Mouse (Mus musculus): Measurements from ENCODE around the gene Aadacl3. TPM values are rescaled to one million over a fixed set of nuclear protein-coding genes. Genes with fewer than 3 reads are reported as not detected.

Aadacl3 gene
- polyA plus RNA-seq, 1 experiment from 2014 or later, result not detected

DNA sequence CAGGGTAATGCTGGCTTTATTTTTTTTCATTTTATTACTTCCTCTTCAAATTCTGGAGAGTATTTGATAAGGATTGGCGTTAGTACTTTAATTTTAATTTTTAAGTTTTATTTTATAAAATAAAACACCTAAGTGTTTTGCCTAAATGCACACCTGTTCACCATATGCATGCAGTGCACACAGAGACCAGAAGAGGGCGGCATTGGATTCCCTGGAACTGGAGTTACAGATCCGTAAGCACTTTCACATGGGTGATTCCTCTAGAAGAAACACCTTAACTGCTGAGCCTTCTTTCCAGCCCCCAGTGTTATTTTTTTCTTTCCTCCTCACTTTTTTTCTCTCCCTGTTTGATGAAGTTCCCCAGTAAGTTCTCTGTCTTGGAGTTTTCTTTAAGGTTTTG lies 34.7 kb downstream of the Aadacl3 start:
- no peaks in the 10 kb centered on the region for H3K27me3 ChIP-seq
- H3K4me3 ChIP-seq (replicated peaks), result no peak overlapping the region
- no peaks in the 10 kb centered on the region for H3K9me3 ChIP-seq (replicated peaks)
- WGBS (ENCODE audit: insufficient replicate concordance), result 21% methylated on average over 3 of the region's 3 CpGs
- DNase-seq (no peak), ATAC-seq (ENCODE audit: low read depth) (no peak)
- no peaks in the 10 kb centered on the region for H3K36me3 ChIP-seq
- H3K4me2 ChIP-seq, result no peak overlapping the region
- no peak overlapping the region for H3K27ac ChIP-seq
- no peak overlapping the region for H3K9ac ChIP-seq
- no peaks in the 10 kb centered on the region for H3K4me1 ChIP-seq (replicated peaks)

DNA sequence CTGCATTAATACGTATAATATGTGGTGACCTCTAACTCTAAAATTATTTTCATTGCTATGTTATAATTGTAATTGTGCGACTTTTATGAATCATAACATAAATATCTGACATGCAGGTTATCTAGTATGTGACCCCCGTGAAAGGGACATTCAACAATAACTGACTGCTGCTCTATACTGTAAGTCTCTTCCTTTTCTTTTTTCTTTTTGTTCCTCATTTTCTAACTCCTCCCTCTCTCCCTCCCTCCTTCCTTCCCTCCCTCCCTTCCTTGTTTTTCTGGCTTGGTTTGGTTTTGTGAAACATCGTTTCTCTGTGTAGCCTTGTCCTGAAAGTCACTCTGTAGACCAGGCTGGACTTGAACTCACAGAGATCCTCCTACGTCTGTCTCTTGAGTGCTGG lies 39.0 kb downstream of the Aadacl3 start:
- WGBS (ENCODE audit: insufficient replicate concordance), result 41% methylated on average over 5 of the region's 5 CpGs
- no peaks in the 10 kb centered on the region for H3K4me1 ChIP-seq (replicated peaks)
- no peak for DNase-seq

GRCm38 (mm10) chr4:144420644-144421043 lies 42.9 kb downstream of the Aadacl3 start:
- H3K9me3 ChIP-seq (replicated peaks), result no peaks in the 10 kb centered on the region
- H3K27ac ChIP-seq, result no peak overlapping the region
- ATAC-seq (ENCODE audit: low read depth) (no peak), DNase-seq (no peak)
- H3K36me3 ChIP-seq, result no peaks in the 10 kb centered on the region
- H3K4me1 ChIP-seq (replicated peaks), result no peaks in the 10 kb centered on the region
- H3K27me3 ChIP-seq, result no peaks in the 10 kb centered on the region
- H3K4me3 ChIP-seq (replicated peaks), result no peak overlapping the region
- H3K4me2 ChIP-seq, result no peak overlapping the region
- H3K9ac ChIP-seq, result no peak overlapping the region

More for the DNA sequence above, 39.0 kb downstream of the Aadacl3 start:
- H3K4me2 ChIP-seq, result no peak overlapping the region
- H3K9ac ChIP-seq, result no peak overlapping the region
- no peaks in the 10 kb centered on the region for H3K9me3 ChIP-seq (replicated peaks)
- no peaks in the 10 kb centered on the region for H3K36me3 ChIP-seq
- no peak overlapping the region for H3K27ac ChIP-seq
- ATAC-seq (ENCODE audit: low read depth), result no peak
- no peaks in the 10 kb centered on the region for H3K27me3 ChIP-seq
- H3K4me3 ChIP-seq (replicated peaks), result no peak overlapping the region

DNA sequence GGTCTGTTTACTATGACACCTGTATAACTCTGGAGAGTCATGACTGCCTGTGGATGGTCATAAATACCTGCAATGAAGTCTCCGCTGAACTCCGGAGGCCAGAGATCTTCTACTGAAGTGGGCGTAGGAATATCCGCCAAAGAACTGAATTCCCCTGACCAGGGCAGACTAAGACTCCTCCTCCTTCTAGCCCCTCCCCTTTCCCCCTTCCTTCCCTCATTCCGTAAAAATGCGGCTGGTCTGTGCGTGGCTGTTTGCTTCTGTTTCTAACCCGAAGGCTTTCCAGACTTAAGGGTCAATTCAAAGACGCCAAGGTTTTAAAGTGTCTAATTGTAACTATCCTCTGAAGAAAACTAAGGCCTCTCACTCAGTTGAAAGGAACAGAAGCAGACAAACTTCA lies 55.3 kb downstream of the Aadacl3 start, which contains the start of gene Pramef12:
TSS of gene Pramef12 (minus strand) at position 175 of the 400 bp plus-strand sequence.
- H3K27me3 ChIP-seq, result no peaks in the 10 kb centered on the region
- no peaks in the 10 kb centered on the region for H3K36me3 ChIP-seq
- H3K4me1 ChIP-seq (replicated peaks), result no peaks in the 10 kb centered on the region
- DNase-seq (no peak), ATAC-seq (ENCODE audit: low read depth) (no peak)
- no peaks in the 10 kb centered on the region for H3K9me3 ChIP-seq (replicated peaks)
- no peak within 1 kb of the TSS for H3K4me3 ChIP-seq (replicated peaks)
- H3K4me2 ChIP-seq, result no peak within 1 kb of the TSS
- WGBS (ENCODE audit: insufficient replicate concordance), result 52% methylated on average over 9 of the region's 9 CpGs
- H3K9ac ChIP-seq, result no peak within 1 kb of the TSS
- H3K27ac ChIP-seq, result no peak within 1 kb of the TSS

DNA sequence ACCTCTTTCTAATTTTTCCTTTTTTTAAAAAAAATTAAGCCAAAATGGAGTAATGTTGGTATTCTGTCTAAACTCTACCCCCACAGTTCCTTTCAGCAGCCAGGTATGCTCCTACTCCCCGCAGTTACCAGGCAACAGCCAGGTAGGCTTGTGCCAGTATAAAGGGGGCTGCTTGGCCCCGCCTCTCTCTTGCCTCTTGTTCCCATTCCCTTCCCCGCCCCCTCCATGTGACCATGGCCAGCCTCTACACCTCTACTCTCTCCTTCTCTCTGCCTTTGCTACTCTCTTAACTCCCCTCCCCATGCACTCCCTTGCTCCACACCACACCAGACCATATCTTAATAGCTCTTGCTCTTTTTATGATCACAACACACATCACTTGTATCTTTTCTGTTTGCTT lies 57.3 kb downstream of the Aadacl3 start:
- no peak overlapping the region for H3K9ac ChIP-seq
- no peaks in the 10 kb centered on the region for H3K27me3 ChIP-seq
- H3K9me3 ChIP-seq (replicated peaks), result no peaks in the 10 kb centered on the region

DNA sequence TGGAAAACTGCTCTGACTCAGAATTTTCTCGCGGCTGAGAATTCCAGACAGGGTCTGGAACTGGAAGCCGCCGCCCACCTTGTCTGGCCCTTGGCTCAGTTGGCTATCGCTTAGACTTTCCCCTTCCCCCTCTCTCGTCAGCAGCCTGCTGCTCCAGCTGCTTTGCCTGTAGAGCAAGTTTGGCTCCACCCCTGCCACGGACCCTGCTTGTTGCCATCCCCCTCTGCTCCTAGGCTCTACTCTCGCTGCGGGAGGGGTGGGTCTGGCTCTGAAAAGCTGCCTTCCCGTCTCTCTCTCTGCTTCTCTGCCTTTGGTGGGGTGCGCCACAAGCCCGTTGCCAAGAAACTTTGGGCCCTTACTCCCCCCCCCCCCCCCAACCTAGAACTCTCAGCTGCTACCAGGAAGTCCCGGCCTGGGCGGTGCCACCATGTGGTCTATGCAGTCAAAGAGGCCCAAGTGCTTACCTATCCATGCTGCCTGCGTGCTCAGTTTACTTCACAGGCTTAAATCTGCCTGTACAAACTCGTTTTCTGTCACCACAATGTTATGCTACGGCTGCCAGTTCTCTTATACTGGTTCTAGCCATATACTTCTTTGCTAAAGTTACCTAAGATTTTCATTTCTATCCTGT lies 59.0 kb downstream of the Aadacl3 start:
- Histone ChIP-seq H3K27ac (no peak overlapping the region), H3K9ac (no peak overlapping the region), H3K36me3 (no peaks in the 10 kb centered on the region), H3K9me3 (replicated peaks) (no peaks in the 10 kb centered on the region), H3K4me2 (peak overlapping the region; percentile 44), H3K4me1 (replicated peaks) (no peaks in the 10 kb centered on the region), H3K27me3 (no peaks in the 10 kb centered on the region), H3K4me3 (replicated peaks) (peak overlapping the region; percentile 19)
- peak; percentile 41; the same call in 1 of the 2 replicates for ATAC-seq (ENCODE audit: low read depth)
- no peak for DNase-seq
- 5% methylated on average over 17 of the region's 17 CpGs for WGBS (ENCODE audit: insufficient replicate concordance)

More for the DNA sequence above, 57.3 kb downstream of the Aadacl3 start:
- Histone ChIP-seq H3K36me3 (no peaks in the 10 kb centered on the region), H3K4me2 (no peak overlapping the region), H3K4me3 (replicated peaks) (no peak overlapping the region), H3K27ac (no peak overlapping the region), H3K4me1 (replicated peaks) (no peaks in the 10 kb centered on the region)
- ATAC-seq (ENCODE audit: low read depth) (no peak), DNase-seq (no peak)
- 49% methylated on average over 3 of the region's 3 CpGs for WGBS (ENCODE audit: insufficient replicate concordance)

Other genes with a start within 250 kb of the Aadacl3 start
- not detected in 2 replicates for gene Pramel5, start 183.3 kb downstream of the Aadacl3 start, polyA plus RNA-seq (2015; fragmentation: Nextera tagmentation; extraction: Ambion mirVana)
- not detected in 2 replicates for gene Gm13128, start 133.5 kb downstream of the Aadacl3 start, polyA plus RNA-seq (2015; fragmentation: Nextera tagmentation; extraction: Ambion mirVana)
- not detected in 2 replicates for gene Gm13119, start 105.8 kb downstream of the Aadacl3 start, polyA plus RNA-seq (2015; fragmentation: Nextera tagmentation; extraction: Ambion mirVana)
- not detected in 2 replicates for gene Pramef20, start 85.8 kb downstream of the Aadacl3 start, polyA plus RNA-seq (2015; fragmentation: Nextera tagmentation; extraction: Ambion mirVana)
- not detected in 2 replicates for gene Pramef12, start 55.3 kb downstream of the Aadacl3 start, polyA plus RNA-seq (2015; fragmentation: Nextera tagmentation; extraction: Ambion mirVana)
- not detected in 2 replicates for gene 1700012P22Rik, start 25.0 kb downstream of the Aadacl3 start, polyA plus RNA-seq (2015; fragmentation: Nextera tagmentation; extraction: Ambion mirVana)
- not detected in 2 replicates for gene Gm9944, start 10.4 kb downstream of the Aadacl3 start, polyA plus RNA-seq (2015; fragmentation: Nextera tagmentation; extraction: Ambion mirVana)
- gene 9430007A20Rik, start 56.1 kb upstream of the Aadacl3 start, polyA plus RNA-seq (2015; fragmentation: Nextera tagmentation; extraction: Ambion mirVana), result not detected in 2 replicates
- gene Gm13124, start 101.4 kb upstream of the Aadacl3 start, polyA plus RNA-seq (2015; fragmentation: Nextera tagmentation; extraction: Ambion mirVana), result not detected in 2 replicates
- gene Aadacl4, start 150.0 kb upstream of the Aadacl3 start, polyA plus RNA-seq (2015; fragmentation: Nextera tagmentation; extraction: Ambion mirVana), result not detected in 2 replicates
- not detected in 2 replicates for gene Gm436, start 222.6 kb upstream of the Aadacl3 start, polyA plus RNA-seq (2015; fragmentation: Nextera tagmentation; extraction: Ambion mirVana)